Mouse (Mus musculus): ENCODE measurements around the gene Gm21866.
"Not testable (repeated sequence)": the region's sequence is repeated elsewhere in the genome, so short reads cannot be mapped to it uniquely, and the experiment has no call there.

The Gm21866 gene

GRCm38 (mm10) chrY:13465479-13465878, at the start of gene Gm21866:
Gm21866 (minus strand) TSS chrY:13465579.
- DNase-seq (ENCODE audit: low read depth, low spot score) = not testable (repeated sequence)

- DNase-seq (ENCODE audit: low read depth, low spot score) = not testable (repeated sequence)
Measured at GRCm38 (mm10) chrY:13493726-13494125, 28.3 kb upstream of the Gm21866 start, which contains the start of gene Gm20773. Gm20773 (plus strand) TSS chrY:13494026.

Measured in skeletal muscle tissue, adult 2 months (tissue).